Mouse (Mus musculus): ENCODE data around the gene Ppip5k2. TPM values are rescaled to one million over a fixed set of nuclear protein-coding genes. Genes with fewer than 3 reads are reported as not detected.

Gene Ppip5k2
- polyA plus RNA-seq (2021) = 32.8 TPM

DNA sequence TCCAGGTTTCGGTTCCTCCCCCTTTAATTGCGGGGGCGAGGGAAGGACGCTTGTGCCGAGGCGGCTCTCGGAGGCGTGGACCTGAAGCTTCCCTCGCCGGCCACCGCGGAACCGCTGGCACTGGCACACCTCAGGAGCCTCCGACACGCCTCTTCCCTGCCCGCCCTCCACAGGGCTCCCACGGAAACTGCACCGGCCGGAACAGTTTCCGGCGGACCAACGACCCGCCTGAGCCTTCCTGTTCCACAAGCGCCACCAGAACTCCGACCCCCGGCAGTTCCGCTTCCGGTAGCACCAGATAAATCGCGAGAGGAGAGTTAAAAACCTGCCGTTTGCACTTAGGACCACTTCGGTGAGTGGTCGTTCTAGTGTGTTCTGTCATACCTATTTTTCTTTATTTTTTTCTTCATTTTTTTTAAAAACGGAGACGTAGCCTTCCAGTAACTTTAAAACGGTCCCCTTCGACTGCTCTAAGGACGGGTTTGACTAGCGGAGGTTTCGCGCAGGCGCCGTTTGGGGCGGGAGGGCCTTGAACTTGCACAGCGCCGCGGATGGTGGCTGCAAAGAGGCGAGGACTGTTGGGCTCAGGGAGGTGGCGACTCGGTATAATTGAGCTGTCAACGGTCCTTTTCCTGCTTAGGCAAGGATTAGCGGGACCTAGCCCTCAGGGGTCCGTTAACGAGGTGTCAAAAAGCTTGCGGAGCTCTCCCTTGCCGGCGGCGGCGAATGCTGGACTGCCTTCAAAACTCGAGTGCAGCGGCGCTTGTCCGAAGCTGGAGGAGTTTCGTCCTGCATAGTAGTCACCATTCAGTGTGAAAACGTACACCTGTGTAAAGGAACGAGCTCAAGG lies at the start of gene Ppip5k2, which contains the start of gene Gin1:
Ppip5k2 (minus strand) TSS at position 508 of the 850 bp plus-strand sequence.
Gin1 (plus strand) TSS at position 269 of the 850 bp plus-strand sequence.
- no peaks in the 10 kb centered on the region for H3K27me3 ChIP-seq
- ChIA-PET CTCF (interaction anchor here (1.1 to 3.7 kb wide), 6 partner anchors 10 to 43 kb away, joined by 3 to 15 read pairs (median 4); no protein-coding TSS in a partner anchor), POLR2A (interaction anchor here (0.5 kb wide), 1 partner anchor 52 kb away, joined by 3 read pairs; no protein-coding TSS in a partner anchor)
- ATAC-seq (peak; percentile 98), DNase-seq (ENCODE audit: low read depth, low spot score) (peak; percentile 81)
- peak; percentile 65 for TF ChIP-seq CTCF (IDR thresholded peaks at IDR 0.05)
- in situ Hi-C loops (cut with MboI; ENCODE audit: low pct_unique_long_range_greater_than_20kb) = loop anchor here (5.0 kb wide), 1 partner anchor 113 kb away; no protein-coding TSS in a partner anchor

- ChIA-PET POLR2A (no interaction called here), CTCF (interaction anchor here (1.9 kb wide), 1 partner anchor 369 kb away, joined by 7 read pairs; no protein-coding TSS in a partner anchor)
- ATAC-seq (no peak), DNase-seq (ENCODE audit: low read depth, low spot score) (no peak)
- peak; percentile 46 for TF ChIP-seq CTCF (IDR thresholded peaks at IDR 0.05)
- no peaks in the 10 kb centered on the region for H3K27me3 ChIP-seq
- in situ Hi-C loops (cut with MboI; ENCODE audit: low pct_unique_long_range_greater_than_20kb) = loop anchor here (5.0 to 10.0 kb wide), 4 partner anchors 373 to 965 kb away; no protein-coding TSS in a partner anchor
Measured at GRCm38 (mm10) chr1:97809255-97809912, 39.2 kb upstream of the Ppip5k2 start.

DNA sequence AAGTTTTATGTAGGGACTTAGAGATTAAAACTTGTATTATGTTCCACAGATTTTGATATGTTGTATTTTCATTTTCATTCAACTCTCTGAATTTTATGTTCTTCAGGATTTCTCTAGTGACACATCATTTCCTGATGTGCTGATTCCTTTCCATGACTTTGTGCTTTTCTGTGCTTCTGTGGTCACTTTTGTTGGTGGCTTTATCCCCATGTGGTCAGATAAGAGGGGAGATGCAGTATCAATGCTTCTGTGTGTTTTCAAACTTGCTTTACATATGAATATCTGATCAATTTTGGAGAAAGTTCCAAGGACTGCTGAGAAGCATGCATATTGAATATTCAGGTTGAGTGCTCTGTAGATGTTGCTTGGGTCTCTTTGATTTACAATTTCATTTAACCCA lies 34.3 kb upstream of the Ppip5k2 start:
- in situ Hi-C loops (cut with MboI; ENCODE audit: low pct_unique_long_range_greater_than_20kb) = loop anchor here (10.0 kb wide), 1 partner anchor 960 kb away; no protein-coding TSS in a partner anchor
- CTCF ChIA-PET = interaction anchor here (1.1 kb wide), 1 partner anchor 375 kb away, joined by 3 read pairs; no protein-coding TSS in a partner anchor
- H3K27me3 ChIP-seq = no peaks in the 10 kb centered on the region
- DNase-seq (ENCODE audit: low read depth, low spot score) (no peak), ATAC-seq (no peak)
- no peak for TF ChIP-seq CTCF (IDR thresholded peaks at IDR 0.05)
- POLR2A ChIA-PET = no interaction called here

- no peaks in the 10 kb centered on the region for H3K27me3 ChIP-seq
- ChIA-PET CTCF (interaction anchor here (0.8 to 1.5 kb wide), 10 partner anchors 8 to 548 kb away, joined by 3 to 7 read pairs (median 3); partner anchors contain the start of gene Ppip5k2), POLR2A (no interaction called here)
- no peak for DNase-seq (ENCODE audit: low read depth, low spot score)
- TF ChIP-seq CTCF (IDR thresholded peaks at IDR 0.05) = peak; percentile 58
- in situ Hi-C loops (cut with MboI; ENCODE audit: low pct_unique_long_range_greater_than_20kb) = loop anchor here (10.0 kb wide), 1 partner anchor 958 kb away; no protein-coding TSS in a partner anchor
- peak; percentile 54 for ATAC-seq
Measured at GRCm38 (mm10) chr1:97802207-97802902, 32.1 kb upstream of the Ppip5k2 start.

DNA sequence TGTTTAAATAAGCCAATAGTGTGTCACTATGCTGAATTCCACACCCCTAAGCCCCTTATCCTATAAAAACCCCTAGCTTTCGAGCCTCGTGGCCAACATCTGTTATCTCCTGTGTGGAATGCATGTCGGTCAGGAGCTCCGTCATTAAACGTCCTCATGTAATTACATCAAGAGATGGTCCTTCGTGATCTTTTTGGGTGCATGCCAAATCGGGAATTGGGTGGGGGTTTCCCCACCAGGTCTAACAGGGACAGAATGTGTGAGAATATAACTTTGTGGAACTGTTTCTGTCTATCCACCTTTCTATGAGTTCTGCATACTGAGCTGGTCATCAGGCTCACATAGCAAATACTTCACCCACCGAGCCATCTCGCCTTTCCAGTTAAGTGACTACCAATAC lies 25.7 kb upstream of the Ppip5k2 start:
- ChIA-PET POLR2A (no interaction called here), CTCF (interaction anchor here (1.8 kb wide), 1 partner anchor 15 kb away, joined by 4 read pairs; no protein-coding TSS in a partner anchor)
- TF ChIP-seq CTCF (IDR thresholded peaks at IDR 0.05) = no peak
- ATAC-seq (no peak), DNase-seq (ENCODE audit: low read depth, low spot score) (no peak)
- in situ Hi-C loops (cut with MboI; ENCODE audit: low pct_unique_long_range_greater_than_20kb) = no loop called here
- no peaks in the 10 kb centered on the region for H3K27me3 ChIP-seq

- POLR2A ChIA-PET = no interaction called here
- DNase-seq (ENCODE audit: low read depth, low spot score) = no peak
- TF ChIP-seq CTCF (IDR thresholded peaks at IDR 0.05) = no peak
- in situ Hi-C loops (cut with MboI; ENCODE audit: low pct_unique_long_range_greater_than_20kb) = no loop called here
- CTCF ChIA-PET = interaction anchor here (1.4 kb wide), 1 partner anchor 11 kb away, joined by 4 read pairs; no protein-coding TSS in a partner anchor
- no peak for ATAC-seq
- H3K27me3 ChIP-seq = no peaks in the 10 kb centered on the region
Measured at GRCm38 (mm10) chr1:97794110-97794509, 23.9 kb upstream of the Ppip5k2 start.

DNA sequence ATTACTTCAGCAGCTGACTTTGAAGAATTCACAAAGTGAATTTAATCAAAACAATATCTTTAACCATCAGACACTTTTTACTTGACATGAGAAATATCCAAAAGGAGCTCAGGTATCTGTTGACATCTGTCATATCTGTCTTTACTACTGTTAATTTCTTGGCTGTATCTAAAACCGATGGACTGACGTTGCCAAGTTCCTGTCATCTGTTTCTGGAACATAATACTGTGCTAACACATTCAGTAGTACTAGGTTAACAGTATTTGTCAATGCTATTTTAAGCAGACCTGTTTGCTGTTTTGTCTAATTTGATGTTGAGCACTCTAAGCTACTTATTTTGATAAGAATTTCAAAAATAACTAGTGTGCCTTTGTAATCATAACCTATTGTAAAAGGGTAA lies 18.3 kb upstream of the Ppip5k2 start:
- no peak for TF ChIP-seq CTCF (IDR thresholded peaks at IDR 0.05)
- no peak for DNase-seq (ENCODE audit: low read depth, low spot score)
- H3K27me3 ChIP-seq = no peaks in the 10 kb centered on the region
- ChIA-PET POLR2A (no interaction called here), CTCF (interaction anchor here (1.1 to 2.0 kb wide), 3 partner anchors 11 to 23 kb away, joined by 3 to 7 read pairs (median 6); no protein-coding TSS in a partner anchor)
- in situ Hi-C loops (cut with MboI; ENCODE audit: low pct_unique_long_range_greater_than_20kb) = no loop called here
- ATAC-seq = no peak

GRCm38 (mm10) chr1:97787674-97788073 lies 17.5 kb upstream of the Ppip5k2 start:
- no peak for DNase-seq (ENCODE audit: low read depth, low spot score)
- CTCF ChIA-PET = interaction anchor here (1.1 to 2.0 kb wide), 4 partner anchors 11 to 23 kb away, joined by 3 to 7 read pairs (median 4); no protein-coding TSS in a partner anchor
- ATAC-seq = no peak
- in situ Hi-C loops (cut with MboI; ENCODE audit: low pct_unique_long_range_greater_than_20kb) = no loop called here
- no peaks in the 10 kb centered on the region for H3K27me3 ChIP-seq
- POLR2A ChIA-PET = no interaction called here
- TF ChIP-seq CTCF (IDR thresholded peaks at IDR 0.05) = no peak

GRCm38 (mm10) chr1:97785685-97786393 lies 15.6 kb upstream of the Ppip5k2 start:
- no peak for ATAC-seq
- H3K27me3 ChIP-seq = no peaks in the 10 kb centered on the region
- DNase-seq (ENCODE audit: low read depth, low spot score) = no peak
- in situ Hi-C loops (cut with MboI; ENCODE audit: low pct_unique_long_range_greater_than_20kb) = no loop called here
- ChIA-PET POLR2A (no interaction called here), CTCF (no interaction called here)
- TF ChIP-seq CTCF (IDR thresholded peaks at IDR 0.05) = no peak
